Mouse (Mus musculus) lung, adult 2 months (tissue): ENCODE results near the gene Gmds.

Source experiments
- CTCF ChIP-seq: fragments of 200-500 bp; IDR thresholded peaks from 2 replicates; pipeline ENCODE4 v1.5.1; 2011; ENCODE audit warnings: mild to moderate bottlenecking, low read length, control low read depth; ENCODE audit not compliant: insufficient read depth
- POLR2A ChIP-seq: fragments of 200-500 bp; IDR thresholded peaks from 2 replicates; pipeline ENCODE4 v1.6.1; 2011; ENCODE audit warnings: low read depth, mild to moderate bottlenecking, control low read depth, low read length, borderline replicate concordance; ENCODE audit errors: extremely low read depth

DNA sequence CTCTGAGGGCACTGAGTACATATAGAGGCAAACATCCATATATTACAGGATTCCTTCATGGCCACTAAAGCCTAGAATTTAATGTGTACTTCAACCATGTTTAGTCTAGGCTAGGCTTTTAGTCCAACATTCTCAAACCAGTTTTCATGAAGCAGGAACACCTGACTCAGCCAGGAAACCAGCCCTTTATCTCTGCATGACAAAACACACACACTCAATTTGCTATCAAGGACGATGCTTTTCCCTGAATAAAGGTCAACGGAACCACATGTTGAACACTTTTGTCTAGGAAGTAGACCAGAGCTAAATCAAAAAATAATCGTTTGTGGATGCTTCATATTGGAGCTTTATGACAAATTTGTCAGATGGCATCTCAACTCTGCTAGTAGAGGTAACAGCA is 429.5 kb downstream of the Gmds start:
- no peak for TF ChIP-seq POLR2A
- TF ChIP-seq CTCF, result no peak
